ENCODE assay signal across 1 mouse cellular context in genomic region chr4:130908133-130908532, GRCm38 (mm10).
TF ChIP-seq lines count a peak whose summit lies in the region.

No protein-coding gene starts in this region.

TF ChIP-seq in CH12.LX, 34 proteins besides CTCF, POLR2A, EP300 and RAD21 (continued from another document):
- TF ChIP-seq ELF1 (IDR thresholded peaks at IDR 0.05; ENCODE audit: low read depth, low read length): no peak
- no peak for TF ChIP-seq TBP (conservative IDR thresholded peaks at IDR 0.05; ENCODE audit: low read depth, low read length)
- no peak for TF ChIP-seq USF1 (IDR thresholded peaks at IDR 0.05; ENCODE audit: low read depth, low read length)
- TF ChIP-seq RCOR1 (conservative IDR thresholded peaks at IDR 0.05; ENCODE audit: low read depth, low read length): no peak
